Mouse (Mus musculus) embryonic facial prominence, embryonic 15.5 days (tissue): ENCODE measurements around the gene Tep1. TPM values are rescaled to one million over a fixed set of nuclear protein-coding genes. Genes with fewer than 3 reads are reported as not detected.
"Not testable (repeated sequence)": the region's sequence is repeated elsewhere in the genome, so short reads cannot be mapped to it uniquely, and the experiment has no call there.

Source experiments
- ATAC-seq: fragments of 200-750 bp; cut with Nextera tagmentation; 2 replicates; pipeline ENCODE4 v1.8.0; 2017; ENCODE audit warnings: low read depth, moderate TSS enrichment; ENCODE audit not compliant: insufficient number of reproducible peaks, low FRiP score, low TSS enrichment
- H3K27ac ChIP-seq: fragments of 300-500 bp; sonication (generic); replicated peaks from 2 replicates; pipeline ENCODE4 v1.5.1; 2015; ENCODE audit warnings: mild to moderate bottlenecking, inconsistent platforms
- H3K27me3 ChIP-seq: fragments of 300-500 bp; sonication (generic); 2 replicates; pipeline ENCODE4 v1.6.1; 2015; ENCODE audit warnings: inconsistent platforms
- H3K36me3 ChIP-seq: fragments of 300-500 bp; sonication (generic); 2 replicates; pipeline ENCODE4 v1.6.1; 2015; ENCODE audit warnings: mild to moderate bottlenecking, inconsistent platforms
- H3K4me1 ChIP-seq: fragments of 300-500 bp; sonication (generic); 2 replicates; pipeline ENCODE4 v1.6.1; 2015; ENCODE audit warnings: inconsistent platforms
- H3K4me2 ChIP-seq: fragments of 300-500 bp; sonication (generic); replicated peaks from 2 replicates; pipeline ENCODE4 v1.6.1; 2015; ENCODE audit warnings: mild to moderate bottlenecking, inconsistent platforms
- H3K4me3 ChIP-seq: fragments of 300-500 bp; sonication (generic); replicated peaks from 2 replicates; pipeline ENCODE4 v1.5.1; 2015; ENCODE audit warnings: mild to moderate bottlenecking, inconsistent platforms
- H3K9ac ChIP-seq: fragments of 300-500 bp; sonication (generic); 2 replicates; pipeline ENCODE4 v1.6.1; 2015; ENCODE audit warnings: inconsistent platforms
- H3K9me3 ChIP-seq: fragments of 300-500 bp; sonication (generic); replicated peaks from 2 replicates; pipeline ENCODE4 v1.6.1; 2016; ENCODE audit warnings: inconsistent platforms
- WGBS: fragments of 180-500 bp; shearing (Covaris S2); methylation state at CpG from one replicate; pipeline ENCODE4 v1.1.7; 2015; 5-methylcytosine and 5-hydroxymethylcytosine counted together
- polyA plus RNA-seq: library from polyadenylated mRNA; unstranded; fragments of >200 nt; fragmentation: Nextera tagmentation; extraction: Ambion mirVana; gene quantifications from 2 replicates; pipeline ENCODE4 v1.2.1, GENCODE M21; 2015

The Tep1 gene
- 5.2 and 7.1 TPM in 2 replicates for polyA plus RNA-seq

GRCm38 (mm10) chr14:50869889-50870804, at the start of gene Tep1:
Tep1 (minus strand) TSS chr14:50870560.
- Histone ChIP-seq H3K9ac (peak within 1 kb of the TSS; percentile 53), H3K4me1 (peaks cover 4% of the 10 kb centered on the region), H3K4me3 (peak within 1 kb of the TSS; percentile 58), H3K27me3 (no peaks in the 10 kb centered on the region), H3K9me3 (no peaks in the 10 kb centered on the region), H3K4me2 (peak within 1 kb of the TSS; percentile 70), H3K36me3 (no peaks in the 10 kb centered on the region), H3K27ac (peak within 1 kb of the TSS; percentile 72)
- 6% methylated on average over 32 of the region's 32 CpGs for WGBS
- peak; percentile 94 for ATAC-seq

DNA sequence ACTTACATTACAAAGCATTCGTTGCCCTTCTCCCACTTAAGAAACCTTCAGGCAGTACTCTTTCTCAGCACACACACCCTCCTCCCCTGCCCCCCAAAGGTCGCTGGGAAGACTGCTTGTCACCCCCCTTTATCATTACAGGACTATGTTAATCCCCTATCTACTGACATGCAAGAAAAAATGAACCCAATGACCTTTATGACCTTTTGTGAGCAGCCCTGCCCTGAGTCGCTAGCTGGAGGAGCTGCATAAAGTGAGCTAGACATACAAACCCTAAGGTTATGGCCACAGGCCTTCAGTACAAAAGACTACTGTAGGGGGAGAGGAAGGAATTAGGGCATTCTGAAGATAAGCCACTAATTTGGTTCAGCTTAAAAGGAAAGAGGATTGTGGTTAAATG, 41.0 kb upstream of the Tep1 start:
- Histone ChIP-seq H3K4me1 (no peaks in the 10 kb centered on the region), H3K9me3 (no peaks in the 10 kb centered on the region), H3K4me2 (no peak overlapping the region), H3K9ac (no peak overlapping the region), H3K4me3 (no peak overlapping the region), H3K36me3 (peaks cover 50% of the 10 kb centered on the region), H3K27me3 (no peaks in the 10 kb centered on the region), H3K27ac (no peak overlapping the region)
- 44% methylated on average over 3 of the region's 3 CpGs for WGBS
- ATAC-seq: no peak

- H3K4me3 ChIP-seq: no peak overlapping the region
- no peaks in the 10 kb centered on the region for H3K9me3 ChIP-seq
- H3K27ac ChIP-seq: no peak overlapping the region
- ATAC-seq: no peak
- WGBS: 66% methylated on average over 4 of the region's 4 CpGs
- H3K9ac ChIP-seq: no peak overlapping the region
- no peaks in the 10 kb centered on the region for H3K27me3 ChIP-seq
- H3K36me3 ChIP-seq: peaks cover 21% of the 10 kb centered on the region
- no peak overlapping the region for H3K4me2 ChIP-seq
- H3K4me1 ChIP-seq: peaks cover 8% of the 10 kb centered on the region
These were observed 37.8 kb upstream of the Tep1 start for GRCm38 (mm10) chr14:50908126-50908525.

DNA sequence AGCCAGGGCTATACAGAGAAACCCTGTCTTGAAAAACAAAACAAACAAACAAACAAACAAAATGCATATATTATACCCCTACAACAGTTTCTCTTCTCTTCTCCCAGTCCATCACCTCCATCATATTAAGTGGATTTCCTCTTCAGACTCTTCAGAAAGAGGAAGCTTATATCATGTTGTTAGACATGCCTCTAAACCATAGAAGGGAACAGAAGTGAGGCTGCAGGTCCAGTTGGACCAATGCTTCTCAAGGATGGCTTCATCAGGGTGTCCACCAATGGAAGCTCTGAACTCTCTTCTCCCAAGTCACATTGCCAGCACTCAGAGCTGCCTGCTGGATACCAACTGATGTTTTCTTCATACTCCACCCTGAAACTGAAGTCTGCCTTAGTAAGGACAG, 35.0 kb upstream of the Tep1 start:
- H3K9ac ChIP-seq, H3K4me2 ChIP-seq, H3K27me3 ChIP-seq, H3K27ac ChIP-seq, H3K9me3 ChIP-seq, H3K4me3 ChIP-seq, H3K36me3 ChIP-seq, ATAC-seq, H3K4me1 ChIP-seq: not testable (repeated sequence)

DNA sequence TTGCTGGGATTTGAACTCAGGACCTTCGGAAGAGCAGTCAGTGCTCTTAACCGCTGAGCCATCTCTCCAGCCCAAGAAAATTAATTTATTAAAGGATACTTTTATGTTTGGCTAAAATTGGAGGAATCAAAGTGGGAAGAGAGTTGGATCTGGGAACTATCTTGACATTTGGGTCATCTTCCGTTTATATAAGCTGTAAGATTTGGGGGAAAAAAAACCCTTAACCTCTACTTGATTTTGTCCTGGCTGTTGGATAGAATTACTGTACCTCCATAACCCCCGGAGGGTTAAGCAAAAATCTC, 34.4 kb upstream of the Tep1 start:
- no peak overlapping the region for H3K4me3 ChIP-seq
- H3K36me3 ChIP-seq: no peaks in the 10 kb centered on the region
- no peaks in the 10 kb centered on the region for H3K9me3 ChIP-seq
- H3K27me3 ChIP-seq: no peaks in the 10 kb centered on the region
- H3K27ac ChIP-seq: no peak overlapping the region
- no peak overlapping the region for H3K9ac ChIP-seq
- no peak overlapping the region for H3K4me2 ChIP-seq
- ATAC-seq: no peak
- 85% methylated on average over 4 of the region's 4 CpGs for WGBS
- H3K4me1 ChIP-seq: peaks cover 8% of the 10 kb centered on the region

DNA sequence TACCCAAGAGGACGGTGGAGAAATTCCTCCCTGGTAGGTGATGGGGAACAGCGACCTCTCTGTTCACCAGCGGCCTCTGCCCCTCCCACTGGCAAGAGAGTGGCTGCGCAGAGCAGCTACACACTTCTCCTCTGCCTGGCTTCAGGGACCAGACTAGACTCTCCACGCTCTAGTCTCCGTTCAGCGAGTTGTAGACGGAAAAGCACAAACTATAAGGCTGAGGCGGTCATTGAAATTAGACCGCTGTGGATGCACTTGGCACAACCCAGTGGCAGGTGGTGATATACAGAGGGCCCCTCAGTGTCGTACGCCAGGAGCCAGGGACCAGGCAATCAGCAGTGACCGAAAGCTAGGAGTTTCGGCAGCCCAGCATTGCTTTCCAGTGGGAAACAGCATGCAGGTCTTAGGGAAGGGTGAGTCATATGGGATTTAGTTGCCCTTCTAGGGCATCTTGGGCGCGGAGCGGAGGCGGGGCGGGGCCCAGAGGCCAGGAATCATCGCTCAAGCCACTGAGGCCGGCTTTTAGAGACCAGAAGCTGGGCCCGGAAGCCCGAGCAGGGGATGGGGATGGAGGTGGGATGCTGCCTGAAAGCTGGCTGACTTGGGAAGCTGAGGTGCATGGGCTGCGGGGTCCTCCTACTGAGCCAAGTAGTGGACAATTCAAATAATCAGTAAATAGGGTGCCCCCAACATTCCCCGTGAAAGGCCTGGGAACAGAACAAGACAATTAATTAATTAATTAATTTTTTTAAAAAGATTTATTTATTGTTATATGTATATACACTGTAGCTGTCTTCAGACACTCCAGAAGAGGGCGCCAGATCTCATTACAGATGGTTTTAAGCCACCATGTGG, 33.8 kb upstream of the Tep1 start:
- no peak overlapping the region for H3K27ac ChIP-seq
- 5% methylated on average over 26 of the region's 26 CpGs for WGBS

DNA sequence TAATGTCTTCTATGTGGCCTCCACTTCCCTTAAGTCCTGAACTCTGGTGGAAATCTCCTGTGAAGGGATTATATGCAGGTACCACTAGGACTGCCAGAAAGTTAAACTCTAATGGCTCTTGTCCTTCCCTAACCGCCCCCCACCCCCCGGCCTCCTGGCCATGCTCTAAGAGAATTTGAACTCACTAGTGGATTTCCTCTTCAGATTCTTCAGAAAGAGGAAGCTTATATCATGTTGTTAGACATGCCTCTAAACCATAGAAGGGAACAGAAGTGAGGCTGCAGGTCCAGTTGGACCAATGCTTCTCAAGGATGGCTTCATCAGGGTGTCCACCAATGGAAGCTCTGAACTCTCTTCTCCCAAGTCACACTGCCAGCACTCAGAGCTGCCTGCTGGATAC, 27.6 kb upstream of the Tep1 start:
- H3K27ac ChIP-seq, H3K9ac ChIP-seq, H3K9me3 ChIP-seq, ATAC-seq, H3K36me3 ChIP-seq, H3K4me3 ChIP-seq, H3K4me2 ChIP-seq: not testable (repeated sequence)
- peaks cover 18% of the 10 kb centered on the region for H3K4me1 ChIP-seq
- peaks cover 14% of the 10 kb centered on the region for H3K27me3 ChIP-seq
- 92% methylated on average over 2 of the region's 2 CpGs for WGBS

More for the DNA sequence above, 33.8 kb upstream of the Tep1 start:
- peak overlapping the region; percentile 69 for H3K4me2 ChIP-seq
- H3K4me3 ChIP-seq: peak overlapping the region; percentile 44
- H3K36me3 ChIP-seq: no peaks in the 10 kb centered on the region
- H3K27me3 ChIP-seq: no peaks in the 10 kb centered on the region
- ATAC-seq: peak; percentile 67
- peaks cover 8% of the 10 kb centered on the region for H3K4me1 ChIP-seq
- H3K9me3 ChIP-seq: no peaks in the 10 kb centered on the region
- H3K9ac ChIP-seq: peak overlapping the region; percentile 22; the same call in 1 of the 2 replicates

GRCm38 (mm10) chr14:50897374-50897765, 27.0 kb upstream of the Tep1 start, which contains the start of gene Klhl33:
Klhl33 (minus strand) TSS chr14:50897507.
- no peak within 1 kb of the TSS for H3K27ac ChIP-seq
- 29% methylated on average over 7 of the region's 7 CpGs for WGBS
- H3K9me3 ChIP-seq: no peaks in the 10 kb centered on the region
- H3K27me3 ChIP-seq: peaks cover 14% of the 10 kb centered on the region
- H3K4me1 ChIP-seq: peaks cover 24% of the 10 kb centered on the region
- H3K9ac ChIP-seq: peak within 1 kb of the TSS; percentile 21; the same call in 1 of the 2 replicates
- peak within 1 kb of the TSS; percentile 85 for H3K4me2 ChIP-seq
- H3K36me3 ChIP-seq: no peaks in the 10 kb centered on the region
- no peak for ATAC-seq
- peak within 1 kb of the TSS; percentile 43 for H3K4me3 ChIP-seq

- WGBS: 13% methylated on average over 23 of the region's 23 CpGs
- Histone ChIP-seq H3K4me3 (peak overlapping the region; percentile 43), H3K4me1 (peaks cover 24% of the 10 kb centered on the region), H3K36me3 (no peaks in the 10 kb centered on the region), H3K9ac (peak overlapping the region; percentile 21; the same call in 1 of the 2 replicates), H3K27me3 (peaks cover 14% of the 10 kb centered on the region), H3K4me2 (peak overlapping the region; percentile 85), H3K9me3 (no peaks in the 10 kb centered on the region), H3K27ac (no peak overlapping the region)
- no peak for ATAC-seq
These were observed 26.5 kb upstream of the Tep1 start for GRCm38 (mm10) chr14:50896747-50897373.

DNA sequence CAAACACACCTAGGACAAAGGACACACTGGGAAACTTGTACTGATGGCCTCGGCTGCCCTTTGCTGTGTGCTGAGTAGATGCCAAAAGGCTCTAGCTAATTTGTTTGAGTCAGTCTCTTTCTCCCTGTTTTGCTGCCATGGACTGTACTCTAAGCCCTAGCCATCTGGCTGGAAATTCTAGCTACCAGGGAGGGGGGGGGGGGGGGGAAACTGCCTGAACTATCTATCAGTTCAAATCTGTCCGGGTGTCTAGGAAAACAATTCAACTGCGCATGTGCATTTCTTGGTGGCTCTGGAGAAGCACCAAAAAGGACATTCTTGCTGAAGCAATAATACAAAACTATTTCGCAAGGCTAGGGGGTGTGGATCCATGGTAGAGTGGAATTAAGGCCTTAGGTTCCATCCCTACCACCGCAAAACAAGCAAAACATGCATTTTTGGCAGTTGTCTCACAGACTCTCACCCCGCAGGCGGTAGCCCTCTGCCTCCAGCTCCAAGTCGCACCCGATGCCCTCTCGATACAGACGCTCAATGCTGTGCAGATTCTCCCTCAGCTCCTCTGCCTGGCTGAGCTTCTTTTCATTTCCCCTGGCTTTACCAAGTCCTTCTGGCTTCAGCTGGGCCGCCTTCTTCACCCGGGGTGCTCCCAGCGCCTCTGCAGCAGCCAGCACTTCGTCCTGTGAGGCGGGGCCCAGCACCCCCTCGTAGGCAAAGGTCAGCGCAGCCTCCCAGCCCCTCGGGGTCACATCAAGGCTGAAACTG, 25.8 kb upstream of the Tep1 start:
- 10% methylated on average over 19 of the region's 19 CpGs for WGBS
- no peak for ATAC-seq
- H3K27ac ChIP-seq: no peak overlapping the region

More for the DNA sequence above, 25.8 kb upstream of the Tep1 start:
- Histone ChIP-seq H3K4me3 (peak overlapping the region; percentile 43), H3K27me3 (peaks cover 14% of the 10 kb centered on the region), H3K4me1 (peaks cover 24% of the 10 kb centered on the region), H3K9me3 (no peaks in the 10 kb centered on the region), H3K9ac (peak overlapping the region; percentile 21; the same call in 1 of the 2 replicates), H3K4me2 (peak overlapping the region; percentile 85), H3K36me3 (no peaks in the 10 kb centered on the region)
